Mouse (Mus musculus) liver, embryonic 14.5 days (tissue): Measurements from ENCODE around the gene 1700037H04Rik.

ENCODE experiments used
- CTCF ChIP-seq: IDR thresholded peaks from 2 replicates; pipeline ENCODE4 v1.5.1; 2016; ENCODE audit warnings: antibody characterized with exemption, low read depth, control low read depth
- EP300 ChIP-seq: IDR thresholded peaks from 2 replicates; pipeline ENCODE4 v1.6.1; 2016; ENCODE audit warnings: antibody characterized with exemption, low read depth

DNA sequence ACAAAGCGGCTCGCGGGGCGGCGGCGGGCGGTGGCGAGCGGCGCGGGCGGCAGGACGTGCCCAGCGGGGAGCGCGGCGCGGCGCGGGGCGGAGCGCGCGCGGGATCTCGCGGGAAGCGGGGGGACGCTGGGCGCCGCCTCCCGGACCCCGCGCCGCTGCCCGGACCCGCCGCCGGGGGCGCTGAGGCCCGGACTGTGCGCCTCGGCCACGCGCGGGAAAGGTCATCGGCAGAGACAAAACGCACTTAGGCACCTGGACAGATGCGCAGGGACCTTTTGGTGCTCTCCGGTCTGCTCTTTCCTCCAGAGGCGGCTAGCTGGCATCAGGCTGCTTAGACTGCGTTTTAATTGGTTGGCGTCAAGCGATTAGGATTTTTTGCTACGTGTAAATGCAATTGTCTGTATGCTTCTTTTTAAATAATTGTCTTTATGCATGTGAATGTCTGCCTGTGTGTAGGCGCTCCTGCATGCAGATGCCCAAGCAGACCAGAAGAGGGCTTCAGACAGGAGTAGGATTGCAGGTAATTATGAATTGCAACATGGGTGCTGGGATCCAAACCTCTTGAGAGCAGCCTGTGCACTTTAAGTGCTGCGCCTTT lies 20.2 kb upstream of the 1700037H04Rik start, which contains the start of gene Cenpb:
- TF ChIP-seq CTCF, result peak; percentile 68
- TF ChIP-seq EP300, result peak; percentile 20; the same call in 1 of the 2 replicates
